Mouse (Mus musculus): ENCODE data around the gene Acad12.

Acad12 gene

DNA sequence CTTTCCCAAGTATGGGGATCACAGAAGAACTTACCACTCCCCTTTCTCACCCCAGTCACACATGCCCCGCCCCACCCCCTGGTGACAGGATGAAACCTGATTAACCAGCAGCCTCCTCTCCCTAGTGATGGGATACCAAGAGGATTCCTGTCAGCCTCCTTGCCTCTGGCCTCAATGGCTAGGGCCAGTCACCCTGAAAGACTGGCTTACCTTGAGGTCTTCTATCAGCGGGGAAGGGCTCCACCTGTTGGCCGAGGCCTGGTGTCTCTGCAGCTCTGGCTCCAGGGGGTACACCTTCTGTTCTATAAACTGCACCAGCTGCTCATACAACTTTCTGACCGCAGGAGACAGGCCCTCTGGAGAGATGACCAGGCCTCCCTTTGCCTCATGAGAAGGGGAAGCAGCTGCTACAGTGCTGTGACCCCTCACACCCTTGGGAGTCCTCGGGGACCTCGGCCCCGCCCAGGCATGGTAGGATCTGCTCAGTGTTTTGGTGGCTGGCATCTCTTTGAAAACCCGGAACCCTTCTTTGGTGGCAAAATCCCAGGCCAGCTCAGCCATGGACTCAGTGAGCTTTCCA, 9.1 kb downstream of the Acad12 start:
- peak in 1 of 2 experiments; percentile 27 for DNase-seq

DNA sequence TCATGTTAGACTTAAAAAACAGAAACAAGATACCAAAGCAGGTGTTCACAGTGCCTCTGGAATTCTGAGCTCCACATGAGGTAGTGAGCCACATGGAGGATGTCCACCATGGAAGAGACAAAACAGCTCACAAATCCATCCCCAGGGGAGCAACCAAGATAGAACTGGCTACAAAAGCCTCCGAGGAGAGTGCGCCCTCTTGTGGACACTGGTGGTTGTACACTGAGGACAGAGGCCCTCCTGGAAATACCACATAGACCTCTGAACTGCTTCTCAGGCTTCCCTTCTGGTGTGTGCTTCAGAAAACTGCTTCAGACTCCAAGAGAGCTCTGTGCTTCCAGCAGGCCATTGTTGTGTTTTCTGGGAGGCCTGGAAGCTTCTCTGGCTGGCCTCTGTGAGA, 12.6 kb downstream of the Acad12 start:
- DNase-seq: peak; percentile 78 to 92

DNA sequence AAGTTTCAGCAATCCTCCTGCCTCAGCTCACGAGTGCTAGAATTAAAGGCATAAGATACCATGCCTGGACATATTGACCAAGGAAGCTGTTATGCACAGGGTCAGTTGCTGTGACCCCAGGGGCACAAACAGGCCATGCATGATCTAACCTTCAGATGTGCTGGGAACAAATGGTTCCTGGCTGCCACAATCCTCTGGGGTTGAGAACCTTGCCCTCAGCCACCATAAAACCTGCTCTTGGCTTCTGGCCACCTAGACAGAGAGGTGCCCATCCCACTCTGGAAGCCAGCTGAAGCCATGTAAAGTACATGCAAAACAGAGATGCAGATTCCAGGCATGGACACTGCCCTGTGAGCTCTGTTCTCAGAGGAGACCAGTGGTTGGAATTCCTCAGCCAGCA, 14.9 kb downstream of the Acad12 start:
- DNase-seq: peak; percentile 64 to 72

DNA sequence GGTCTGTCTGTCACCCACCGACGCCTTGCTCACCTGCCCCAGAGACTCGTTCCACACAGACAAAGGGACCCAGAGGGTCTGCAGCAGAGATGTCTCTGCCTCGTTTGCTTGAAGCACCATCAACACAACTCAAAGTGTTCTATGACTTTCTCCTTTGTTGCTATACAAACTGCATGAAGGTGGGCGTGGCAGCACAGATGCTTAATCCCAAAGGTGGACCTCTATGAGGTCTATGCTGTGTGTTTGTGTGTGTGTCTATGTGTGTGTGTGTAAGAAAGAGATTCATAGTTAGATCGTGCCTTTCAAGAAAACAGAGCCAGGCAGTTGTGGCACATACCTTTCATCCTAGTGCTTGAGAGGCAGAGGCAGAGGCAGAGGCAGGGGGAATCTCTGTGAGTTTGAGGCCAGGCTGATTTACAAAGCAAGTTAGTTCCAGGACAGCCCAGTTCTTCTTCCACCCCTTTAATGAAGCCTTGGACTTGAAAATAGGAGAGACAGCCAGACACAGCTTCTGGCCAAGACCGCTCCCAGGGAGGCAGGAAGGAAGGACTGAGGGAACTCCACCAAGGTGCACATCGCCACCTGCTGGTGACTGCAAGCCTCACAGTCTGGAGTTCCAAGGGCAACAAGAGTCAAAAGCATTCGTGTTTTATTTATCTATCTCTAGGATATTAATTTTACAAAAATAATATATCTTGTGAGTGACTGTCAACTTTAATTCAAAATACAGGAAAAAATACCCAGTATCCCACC, 17.0 kb downstream of the Acad12 start:
- peak; percentile 95 to 97 for DNase-seq

DNA sequence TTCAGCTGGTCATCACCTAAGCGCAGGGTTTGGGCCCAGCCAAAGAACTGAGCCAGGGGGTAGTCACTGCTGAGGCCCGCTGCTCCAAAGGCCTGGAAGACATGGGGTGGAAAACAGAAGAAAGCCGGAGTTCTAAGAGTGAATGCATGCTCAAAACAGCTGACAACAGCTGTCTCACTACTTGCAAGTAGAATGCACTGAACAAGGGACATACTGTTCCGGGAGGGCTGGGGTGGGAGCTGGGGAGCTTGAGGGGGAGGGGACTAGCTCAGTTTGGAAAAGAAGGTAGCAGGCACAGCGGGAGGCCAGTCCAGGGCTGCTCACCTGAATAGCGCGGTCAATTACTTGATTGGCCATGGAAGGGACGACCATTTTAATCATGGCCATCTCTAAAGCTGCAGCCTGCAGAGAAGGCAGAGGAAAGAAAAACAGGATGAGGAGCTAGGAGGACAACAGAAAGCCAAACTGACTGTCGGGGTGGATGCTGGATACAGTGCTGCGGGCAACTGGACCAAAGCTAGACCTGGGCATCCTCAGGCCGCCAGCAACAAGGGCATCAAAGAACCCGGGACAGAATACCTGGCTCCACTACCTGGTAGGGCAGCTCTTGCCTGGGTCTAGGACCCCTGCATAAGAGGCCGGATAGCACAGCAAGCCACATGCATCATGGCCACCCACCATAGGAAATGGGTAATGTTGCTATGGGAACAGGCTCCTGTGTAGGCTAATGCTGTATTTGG, 19.7 kb downstream of the Acad12 start:
- DNase-seq: peak in 1 of 2 experiments; percentile 52

DNA sequence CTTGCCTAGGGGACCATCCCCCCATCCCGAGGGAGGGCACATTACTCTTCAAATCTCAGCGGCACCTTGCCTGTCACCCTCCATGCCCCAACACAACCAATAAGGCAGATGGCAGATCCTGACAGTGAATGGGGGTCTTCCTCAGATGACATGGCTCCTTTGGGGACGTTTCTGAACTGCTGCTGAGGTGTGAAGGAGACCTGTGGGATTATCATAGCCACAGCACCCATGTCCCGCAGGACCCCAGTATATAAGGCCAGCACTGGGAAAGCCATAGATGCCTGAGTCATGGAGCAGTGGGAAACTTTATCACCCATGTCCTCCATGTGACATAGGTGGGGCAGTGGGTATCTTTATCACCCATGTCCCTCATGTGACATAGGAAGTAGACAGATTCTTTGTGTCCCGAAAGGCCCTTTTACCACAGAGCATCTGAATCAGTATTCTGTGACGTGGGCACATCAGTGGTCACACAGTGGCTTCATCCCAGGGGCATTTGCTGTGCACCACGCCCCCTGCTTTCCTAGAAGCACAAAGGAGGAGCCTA, 20.7 kb downstream of the Acad12 start:
- no peak for DNase-seq

DNA sequence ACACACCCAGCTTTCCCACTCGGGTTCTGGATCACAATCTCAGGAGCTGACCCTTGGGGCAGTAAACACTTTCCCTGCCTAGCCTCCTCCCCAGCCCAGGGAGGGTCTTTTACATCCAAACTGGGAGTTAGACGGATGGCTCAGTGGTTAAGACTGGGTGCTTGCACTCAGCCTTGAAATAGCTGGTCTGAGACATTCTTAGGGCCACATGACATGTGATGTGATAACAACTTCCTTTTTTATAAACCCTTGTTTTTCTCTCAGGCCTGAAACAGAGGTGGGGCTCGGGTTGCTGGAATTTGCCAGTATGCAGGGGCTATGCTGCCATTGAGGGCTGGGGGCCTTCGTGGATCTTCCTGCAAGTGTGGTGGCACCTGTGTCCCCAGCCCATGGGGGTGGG, 21.4 kb downstream of the Acad12 start:
- DNase-seq: no peak

DNA sequence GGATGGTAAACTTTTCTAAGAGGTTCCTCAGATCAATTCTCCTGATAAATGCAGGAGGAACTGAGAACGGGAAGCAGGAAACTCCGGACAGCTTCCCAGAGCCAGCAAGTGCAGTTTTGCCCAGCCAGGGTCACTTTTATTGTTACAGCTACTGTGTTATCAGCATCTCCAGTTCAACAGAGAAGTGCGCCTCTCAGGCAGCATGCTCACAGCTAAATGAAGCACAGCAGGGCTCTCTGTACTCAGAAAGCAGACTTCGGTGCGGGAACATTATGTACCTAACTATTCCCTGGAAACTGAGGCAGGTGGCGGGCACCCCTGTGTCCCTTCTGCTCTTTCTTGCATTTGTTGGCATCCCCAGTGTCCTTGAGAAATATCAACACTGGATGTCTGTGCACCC, 22.5 kb downstream of the Acad12 start:
- no peak for DNase-seq

DNA sequence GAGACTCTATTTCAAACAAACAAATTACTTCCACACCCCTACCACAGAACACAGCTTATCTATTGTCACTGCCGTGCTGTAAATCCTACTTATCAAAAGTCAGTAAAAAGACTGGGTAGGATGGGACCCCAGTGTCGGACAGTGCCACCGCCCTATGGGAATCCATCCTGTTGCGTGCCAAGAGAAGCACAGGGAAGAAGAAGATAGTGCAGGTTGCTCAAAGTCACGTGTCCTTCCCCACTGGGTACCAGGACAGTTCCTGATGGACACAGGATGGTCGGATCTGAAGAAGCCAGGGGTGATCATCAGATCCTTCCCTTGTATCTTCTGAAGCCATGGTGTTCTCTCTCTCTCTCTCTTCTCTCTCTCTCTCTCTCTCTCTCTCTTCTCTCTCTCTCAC, 23.0 kb downstream of the Acad12 start:
- DNase-seq: no peak

DNA sequence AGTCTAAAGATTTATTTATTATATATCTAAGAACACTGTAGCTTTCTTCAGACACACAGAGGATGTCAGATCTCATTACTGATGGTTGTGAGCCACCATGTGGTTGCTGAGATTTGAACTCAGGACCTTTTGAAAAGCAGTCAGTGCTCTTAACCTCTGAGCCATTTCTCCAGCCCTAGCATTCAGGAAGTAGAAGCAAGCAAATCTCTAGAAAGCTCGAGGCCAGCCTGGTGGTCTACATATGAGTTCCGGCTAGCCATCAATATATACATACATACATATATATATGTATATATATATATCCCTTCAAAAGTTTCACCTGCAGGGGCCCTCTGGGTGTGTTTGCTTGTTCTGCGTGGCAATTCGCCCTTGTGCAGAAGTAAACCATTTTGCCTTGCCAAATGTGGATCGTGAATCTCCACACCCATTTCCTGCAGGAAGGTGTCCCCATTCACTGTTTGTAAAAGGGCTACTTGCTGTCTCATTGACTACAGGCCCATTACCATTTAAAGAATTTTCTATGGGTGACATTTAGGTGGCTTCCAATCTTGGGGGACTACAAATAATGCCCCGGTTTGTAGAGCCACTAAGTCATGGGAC, 23.9 kb downstream of the Acad12 start:
- DNase-seq: no peak

DNA sequence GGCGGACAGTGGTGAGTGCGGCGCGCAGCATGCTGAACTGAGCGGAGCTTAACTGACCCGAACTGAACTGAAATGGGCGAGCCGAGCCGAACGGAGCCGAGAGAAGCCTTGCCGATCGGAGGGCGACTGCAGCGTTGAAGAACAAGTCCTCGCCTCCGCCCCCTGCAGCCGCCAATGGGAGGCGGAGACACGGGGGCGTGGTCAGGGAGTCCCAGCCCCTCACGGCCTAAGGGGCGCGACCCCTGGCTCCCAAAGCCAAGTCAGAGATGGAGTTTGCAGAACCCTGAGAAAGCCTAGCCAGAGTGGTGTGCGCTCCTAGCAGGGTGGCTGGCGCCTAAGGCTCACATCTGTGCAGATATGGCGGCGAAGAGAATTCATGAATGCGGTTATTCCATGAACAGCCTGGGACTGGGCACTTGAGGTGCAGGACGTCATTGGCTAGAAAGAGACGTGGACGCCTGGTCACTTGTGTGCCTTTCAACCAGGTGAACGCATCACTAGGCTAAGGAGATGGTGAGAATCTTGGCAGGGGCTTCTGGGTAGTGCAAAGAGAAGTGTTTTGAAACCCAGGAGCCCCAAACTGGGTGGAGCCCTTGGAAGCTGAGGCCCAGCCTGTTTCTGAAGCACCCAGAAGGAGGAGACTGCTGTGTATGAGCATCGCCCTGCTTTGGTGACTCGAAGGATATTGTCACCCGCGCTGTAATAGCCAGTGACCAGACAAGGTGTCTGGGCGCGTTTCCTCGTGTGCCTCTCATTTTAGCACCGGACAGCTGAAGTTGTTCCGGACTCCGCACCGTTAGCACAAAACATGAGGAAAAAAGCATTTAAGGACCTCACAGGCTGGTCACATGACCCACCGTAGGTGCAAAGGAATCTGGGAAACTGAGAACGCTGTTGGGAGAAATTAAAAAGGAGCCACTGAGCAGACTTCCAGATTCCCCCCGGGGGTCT, 25.0 kb downstream of the Acad12 start, which contains the start of gene Aldh2:
TSS of gene Aldh2 (minus strand) at position 374 of the 951 bp plus-strand sequence.
- peak; percentile 95 to 96 for DNase-seq

DNA sequence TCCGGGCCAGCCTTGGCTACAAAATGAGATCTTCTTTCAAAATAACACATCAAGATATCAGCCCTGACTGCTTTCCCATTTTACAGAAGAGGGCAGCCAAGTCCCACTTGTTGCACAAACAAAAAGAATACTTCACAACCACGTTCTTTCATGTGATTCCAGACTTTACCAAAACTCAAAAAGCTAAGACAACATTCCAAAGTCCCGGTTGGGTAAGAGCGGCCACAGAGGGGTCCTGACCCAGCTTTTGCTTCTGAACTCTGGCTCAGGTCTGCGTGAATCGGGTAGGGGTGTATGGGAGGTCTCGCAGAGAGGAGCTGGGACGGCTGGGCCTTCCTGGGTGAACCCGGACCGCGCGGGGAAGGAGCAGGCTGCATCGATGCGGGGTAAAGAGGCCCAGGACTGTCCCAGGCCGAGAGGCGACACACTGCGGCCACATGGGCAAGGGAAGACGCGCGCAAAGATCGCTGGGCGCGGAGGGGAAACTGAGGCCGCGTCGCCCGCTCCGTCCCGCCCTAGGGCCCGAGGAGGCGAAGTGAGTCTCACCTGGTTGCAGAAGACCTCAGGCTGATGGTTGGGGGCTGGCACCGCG, 25.8 kb downstream of the Acad12 start:
- peak in 1 of 2 experiments; percentile 47 for DNase-seq

DNA sequence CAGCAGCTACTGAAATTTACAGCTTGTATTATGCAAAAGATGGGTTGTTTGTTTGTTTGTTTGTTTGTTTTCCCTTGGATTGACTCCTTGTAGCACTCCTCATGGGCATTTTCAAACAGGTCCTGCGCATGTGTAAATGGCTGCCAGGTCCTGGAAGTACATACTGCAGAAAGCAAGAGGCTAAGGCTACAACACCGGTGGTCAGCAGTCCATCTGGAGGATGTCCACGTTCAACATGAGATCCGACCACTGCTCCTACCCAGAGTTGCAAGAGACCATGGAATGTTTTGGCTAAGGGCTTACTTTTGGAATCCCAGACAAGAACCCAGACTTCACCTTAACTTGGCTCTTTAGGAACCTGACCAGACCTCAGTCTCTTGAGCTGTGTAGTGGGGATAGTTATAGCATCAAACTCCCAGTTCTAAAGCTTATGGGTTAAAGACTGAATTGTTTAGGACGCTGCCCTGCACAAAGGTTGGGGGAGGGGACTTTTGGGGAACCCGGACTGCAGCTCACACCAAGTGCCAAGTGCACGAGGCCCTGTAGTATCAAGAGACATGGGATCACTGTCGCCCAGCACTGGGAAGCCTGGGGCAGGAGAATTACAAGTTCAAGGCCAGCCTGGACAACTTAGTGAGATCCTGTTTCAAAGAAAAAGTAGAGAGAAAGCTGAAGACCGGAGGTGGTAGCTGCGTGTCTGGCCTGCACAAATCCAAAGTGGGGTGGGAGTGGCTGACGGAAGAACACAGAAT, 26.5 kb downstream of the Acad12 start:
- peak in 1 of 2 experiments; percentile 44 for DNase-seq

DNA sequence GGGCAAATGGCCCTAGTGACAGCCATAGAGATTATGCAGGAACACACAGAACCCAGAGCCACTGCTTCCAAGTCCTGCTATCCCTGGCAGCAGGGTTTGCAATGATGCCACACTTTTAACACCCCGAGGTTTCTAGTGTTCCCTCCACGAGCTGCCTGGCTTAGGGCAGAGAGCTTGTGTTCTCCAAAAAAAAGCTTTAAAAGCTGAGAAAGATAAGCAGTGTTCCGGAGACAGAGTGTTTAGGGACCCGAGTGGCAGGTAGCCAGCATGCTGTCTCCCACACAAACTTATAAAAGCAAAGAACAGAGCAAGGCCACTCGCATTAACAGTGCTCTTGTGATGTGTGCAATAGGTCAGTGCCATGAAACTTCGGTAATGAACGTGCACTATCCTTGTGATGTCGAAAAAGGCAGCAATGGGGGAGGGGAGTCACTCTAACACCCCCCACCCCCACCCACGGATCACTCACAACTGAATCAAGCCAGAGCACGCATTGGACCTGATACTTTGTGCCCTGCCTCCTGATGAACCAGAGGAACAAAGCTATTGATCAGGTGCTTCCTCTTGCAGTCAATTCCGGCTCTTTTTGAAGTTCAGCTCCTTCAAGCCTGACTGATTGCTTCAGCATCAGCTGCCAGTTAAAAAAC, 27.2 kb downstream of the Acad12 start:
- DNase-seq: no peak

DNA sequence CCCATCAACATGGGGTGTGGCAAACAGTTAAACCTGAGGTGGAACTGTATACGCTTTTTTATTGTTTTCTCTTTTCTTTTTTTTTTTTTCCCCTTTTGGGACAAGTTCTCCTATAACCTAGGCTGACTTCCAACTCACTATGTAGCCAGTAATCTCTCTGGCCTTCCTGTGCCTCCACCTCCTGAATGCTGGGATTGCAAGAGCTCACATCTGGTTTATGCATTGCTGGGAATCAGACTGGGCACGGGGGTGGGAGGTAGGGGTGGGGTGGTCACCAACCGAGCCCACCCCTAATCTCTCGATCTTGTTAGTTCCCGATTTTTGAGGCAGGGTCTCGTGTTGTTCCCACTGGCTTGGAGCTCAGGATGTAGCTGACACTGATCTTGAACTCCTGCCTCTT, 28.8 kb downstream of the Acad12 start:
- no peak for DNase-seq

DNA sequence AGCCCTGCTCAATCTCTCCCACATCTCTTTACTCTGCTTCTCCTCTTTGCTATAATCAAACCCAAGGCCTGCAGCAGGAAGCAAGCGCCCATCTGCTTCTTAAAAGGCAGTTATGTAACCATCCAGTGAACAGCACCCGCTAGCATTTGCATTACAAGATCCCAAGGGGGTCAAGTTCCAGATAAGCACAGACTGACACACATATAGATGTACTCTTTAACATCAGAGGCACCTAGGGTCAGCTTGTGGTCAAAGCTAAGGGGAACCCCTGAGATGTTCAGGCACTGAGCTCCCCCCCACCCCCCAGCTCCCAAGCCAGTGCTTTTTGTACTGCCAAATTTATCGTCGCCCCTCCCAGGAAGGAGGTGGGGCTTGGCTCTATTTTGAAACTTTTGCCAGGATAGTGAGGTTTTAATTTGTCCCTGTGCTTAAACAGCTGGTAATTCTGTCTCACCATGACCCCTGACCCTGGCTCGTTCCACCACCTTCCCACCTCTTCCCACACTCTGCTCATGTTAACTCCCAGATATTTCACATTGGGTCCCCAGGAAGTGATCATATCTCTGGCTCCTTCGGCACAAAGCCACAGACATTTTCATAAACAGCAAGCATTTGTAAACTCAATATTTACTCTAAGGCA, 32.2 kb downstream of the Acad12 start:
- DNase-seq: peak; percentile 56 to 61

DNA sequence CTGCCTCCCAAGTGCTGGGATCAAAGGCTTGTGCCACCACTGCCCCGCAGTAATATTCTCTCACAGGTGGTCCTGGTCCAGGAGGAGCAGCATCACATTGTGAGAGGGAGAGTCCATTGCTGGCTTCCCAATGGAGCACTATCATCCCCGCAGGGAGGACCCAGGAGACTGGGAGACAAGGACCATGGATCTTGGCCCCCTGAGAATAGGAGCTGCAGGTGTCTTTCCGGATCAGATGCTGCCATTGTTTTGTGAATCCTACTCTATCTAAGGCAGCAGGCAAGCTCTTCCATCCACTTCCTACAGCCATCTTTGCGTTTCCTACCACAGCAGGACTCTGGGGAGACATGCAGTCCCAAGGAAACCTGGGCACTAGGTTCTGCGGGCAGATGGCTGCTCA, 33.0 kb downstream of the Acad12 start:
- no peak for DNase-seq

DNA sequence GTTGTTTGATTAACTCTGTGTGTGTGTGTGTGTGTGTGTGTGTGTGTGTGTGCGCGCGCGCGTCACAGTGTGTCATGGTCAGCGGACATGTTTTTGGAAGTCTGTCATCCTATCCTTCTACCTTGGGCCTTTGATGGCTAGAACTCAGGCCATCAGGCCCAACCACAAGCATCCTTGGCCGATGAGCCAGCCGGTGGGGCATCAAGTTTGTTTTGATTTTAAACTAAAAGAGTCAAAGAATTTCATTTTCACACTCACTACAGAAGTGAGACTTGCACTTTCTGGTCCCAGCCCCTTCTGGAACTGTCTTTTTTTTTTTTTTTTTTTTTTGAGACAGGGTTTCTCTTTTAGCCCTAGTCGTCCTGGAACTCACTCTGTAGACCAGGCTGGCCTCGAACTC, 33.7 kb downstream of the Acad12 start:
- no peak for DNase-seq

DNA sequence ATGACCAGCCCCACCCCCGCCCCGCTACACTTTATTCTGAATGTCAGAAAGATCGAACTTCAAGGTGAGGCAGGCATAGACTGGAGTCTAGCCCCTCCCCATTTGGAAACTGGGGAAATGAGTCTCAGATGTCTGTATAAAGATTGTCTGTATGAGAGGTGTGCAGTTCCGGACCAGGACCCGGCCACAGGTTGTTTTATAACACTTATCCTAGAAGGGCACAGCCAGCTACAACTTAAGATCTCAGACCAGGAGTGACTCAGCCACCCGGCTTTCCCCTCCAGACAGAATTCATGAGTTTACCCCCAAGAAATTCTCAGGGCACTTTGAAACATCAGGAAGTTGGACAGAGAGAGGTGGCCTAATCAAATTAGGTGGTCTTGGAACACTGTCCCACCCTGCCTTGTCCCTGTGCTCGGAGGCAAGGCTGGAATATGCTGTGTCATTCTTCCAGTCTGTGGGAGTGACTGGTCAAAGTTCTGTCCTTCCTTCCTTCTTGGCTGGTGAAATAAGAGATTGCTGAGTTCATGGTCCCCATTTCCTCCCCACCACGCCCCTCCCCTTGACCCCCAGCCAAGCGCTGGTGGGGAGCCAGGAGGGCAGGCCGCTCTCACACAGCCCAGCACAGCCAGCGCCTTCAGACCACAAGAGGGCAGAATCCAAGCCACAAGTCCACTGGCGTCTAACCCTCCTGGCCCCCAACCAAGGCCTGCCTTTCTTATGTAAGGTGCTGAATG, 34.8 kb downstream of the Acad12 start:
- peak; percentile 98 for DNase-seq

Data from kidney, postnatal 36 days (tissue).